In the genomic region with DNA sequence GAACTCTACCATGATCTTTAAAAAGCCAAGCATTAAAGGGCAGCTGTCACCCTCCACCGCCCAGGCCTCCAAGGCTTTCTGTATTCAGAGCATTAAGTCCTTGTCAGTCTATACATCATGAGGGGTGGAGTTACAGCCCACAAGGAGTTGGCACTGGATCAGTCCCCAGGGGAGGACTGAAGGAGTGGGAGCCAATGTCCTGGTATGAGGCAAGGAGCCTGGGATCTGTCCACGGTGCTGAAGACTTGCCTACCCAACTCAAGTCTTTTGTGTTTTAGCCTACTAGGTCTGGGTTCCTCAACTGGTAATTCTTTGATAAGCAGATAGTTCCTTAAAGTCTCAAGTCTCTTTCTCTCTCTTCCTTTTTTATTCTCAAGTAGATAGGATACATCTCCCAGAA, we compare ENCODE assay signal across 8 mouse cellular contexts.
DNase-seq lines count a peak whose midpoint lies in the region; ATAC-seq and TF ChIP-seq lines count a peak whose summit lies in the region.

No protein-coding gene starts in this region.

- H3K27me3 ChIP-seq in liver, embryonic 12.5 days (replicated peaks), result peaks cover 54% of the 10 kb centered on the region
- no peaks in the 10 kb centered on the region for H3K27me3 ChIP-seq in hindbrain, postnatal 0 days (ENCODE audit: insufficient read depth, low read length)

- no peaks in the 10 kb centered on the region for H3K9me3 ChIP-seq in liver, embryonic 12.5 days (replicated peaks)
- no peaks in the 10 kb centered on the region for H3K9me3 ChIP-seq in hindbrain, postnatal 0 days (ENCODE audit: low read length)

- no peak overlapping the region for H3K27ac ChIP-seq in liver, embryonic 12.5 days
- no peak overlapping the region for H3K27ac ChIP-seq in hindbrain, postnatal 0 days
- no peak overlapping the region for H3K27ac ChIP-seq in layer of hippocampus, adult 2 months

- H3K4me1 ChIP-seq in liver, embryonic 12.5 days, result peaks cover 22% of the 10 kb centered on the region
- no peaks in the 10 kb centered on the region; the same call in 1 of the 2 replicates for H3K4me1 ChIP-seq in hindbrain, postnatal 0 days (ENCODE audit: insufficient read depth, low read length)

- H3K4me2 ChIP-seq in liver, embryonic 12.5 days, result no peak overlapping the region
- no peak overlapping the region for H3K4me2 ChIP-seq in hindbrain, postnatal 0 days (ENCODE audit: low read depth, low read length)

- no peaks in the 10 kb centered on the region for H3K36me3 ChIP-seq in liver, embryonic 12.5 days
- no peaks in the 10 kb centered on the region for H3K36me3 ChIP-seq in hindbrain, postnatal 0 days (ENCODE audit: insufficient read depth, low read length)

- DNase-seq in liver (peak; percentile 60), R1 (ENCODE audit: low read depth, low spot score) (peak; percentile 82)
- peak; percentile 51 for DNase-seq in hindbrain, postnatal 0 days (ENCODE audit: low spot score)
- DNase-seq in mesoderm, embryonic 11.5 days (ENCODE audit: low read depth, low spot score), result peak; percentile 91
- no peak for DNase-seq in layer of hippocampus, adult 2 months (ENCODE audit: low spot score in 2 of 2)
- no peak for DNase-seq in layer of hippocampus, adult 11-12 months (ENCODE audit: low spot score)
- no peak for DNase-seq in layer of hippocampus, postnatal 25 days (ENCODE audit: extremely low spot score in 1 of 2, low spot score in 1 of 2)

- no peak for ATAC-seq in liver, embryonic 12.5 days
- ATAC-seq in hindbrain, postnatal 0 days, result no peak

- 13% methylated on average over 2 of the region's 2 CpGs for WGBS in liver, embryonic 12.5 days (ENCODE audit: insufficient replicate concordance)
- WGBS in hindbrain, postnatal 0 days, result 12% methylated on average over 2 of the region's 2 CpGs

- H3K4me3 ChIP-seq in liver, embryonic 12.5 days, result no peak overlapping the region
- no peak overlapping the region for H3K4me3 ChIP-seq in hindbrain, postnatal 0 days (ENCODE audit: low read length)
- H3K4me3 ChIP-seq in layer of hippocampus, adult 2 months, result no peak overlapping the region

- no peak for TF ChIP-seq CTCF in hindbrain, postnatal 0 days (IDR thresholded peaks at IDR 0.05; ENCODE audit: low read depth)
- TF ChIP-seq CTCF in layer of hippocampus, adult 2 months (conservative IDR thresholded peaks at IDR 0.05), result no peak

- H3K9ac ChIP-seq in liver, embryonic 12.5 days, result no peak overlapping the region
- H3K9ac ChIP-seq in hindbrain, postnatal 0 days (replicated peaks; ENCODE audit: low read length), result no peak overlapping the region

Comparison
In these comparisons a context has a peak if more than half of its experiments do, and no peak if none do; other contexts are left out.
1. DNase-seq: peak in liver (single experiment), R1 (single experiment), hindbrain, postnatal 0 days (single experiment) and mesoderm, embryonic 11.5 days (single experiment); none in layer of hippocampus, adult 2 months (0 of 2), layer of hippocampus, adult 11-12 months (single experiment) and layer of hippocampus, postnatal 25 days (0 of 2).